Mouse (Mus musculus) CH12.LX (cell line): ENCODE data around the gene Gm10912. TPM values are rescaled to one million over a fixed set of nuclear protein-coding genes. Genes with fewer than 3 reads are reported as not detected.
A peak's percentile ranks its signal among the peaks of the same experiment; 100 is the strongest.

ENCODE experiments used
- DNase-seq: peaks from one replicate; pipeline ENCODE4 v3.0.0-alpha.2; 2013; ENCODE audit errors: extremely low read depth
- H3K27ac ChIP-seq: 2 replicates; pipeline ENCODE4 v1.5.1; 2012; ENCODE audit warnings: low read depth, mild to moderate bottlenecking, control low read depth, moderate library complexity; ENCODE audit not compliant: insufficient read depth
- H3K27me3 ChIP-seq: replicated peaks from 2 replicates; pipeline ENCODE3; 2012; ENCODE audit warnings: inconsistent platforms
- H3K36me3 ChIP-seq, 2 experiments: replicated peaks in 1 of 2; 2 replicates each; pipeline versions ENCODE3 to v1.6.1; 2012; ENCODE audit warnings: inconsistent platforms in 1 of 2, low read length in 1 of 2, mild to moderate bottlenecking in 1 of 2, mixed read lengths in 1 of 2, moderate library complexity in 1 of 2; ENCODE audit not compliant: control insufficient read depth in 1 of 2, insufficient read depth in 1 of 2
- H3K4me1 ChIP-seq, 2 experiments: 2 replicates each; pipeline ENCODE4 v1.6.1; 2012; ENCODE audit warnings: inconsistent platforms in 1 of 2, moderate library complexity in 1 of 2; ENCODE audit not compliant: insufficient read depth in 2 of 2, control insufficient read depth in 1 of 2
- H3K4me2 ChIP-seq: 2 replicates; pipeline ENCODE4 v1.6.1; 2012; ENCODE audit warnings: low read depth, mild to moderate bottlenecking, control low read depth; ENCODE audit not compliant: poor library complexity, insufficient read depth, severe bottlenecking
- H3K4me3 ChIP-seq, 3 experiments: fragments of 150-350 bp in 1 of 3; sonication (generic) in 1 of 3; replicated peaks in 1 of 3; 2 replicates each; pipeline versions ENCODE3 to v1.5.1; 2011 to 2012; ENCODE audit warnings: low read depth in 2 of 3, low read length in 2 of 3, mild to moderate bottlenecking in 2 of 3, moderate library complexity in 2 of 3, control low read depth in 1 of 3, improper control_type of control experiment in 1 of 3, inconsistent platforms in 1 of 3, mixed read lengths in 1 of 3; ENCODE audit not compliant: poor library complexity in 1 of 3
- H3K79me2 ChIP-seq: replicated peaks from 2 replicates; pipeline ENCODE4 v1.6.1; 2012; ENCODE audit warnings: mild to moderate bottlenecking, moderate library complexity; ENCODE audit not compliant: control insufficient read depth, poor library complexity, insufficient read depth, severe bottlenecking; ENCODE audit errors: extremely low read depth
- H3K9ac ChIP-seq: 2 replicates; pipeline ENCODE4 v1.6.1; 2012; ENCODE audit warnings: low read depth, mild to moderate bottlenecking, control low read depth, moderate library complexity; ENCODE audit not compliant: insufficient read depth
- H3K9me3 ChIP-seq: replicated peaks from 2 replicates; pipeline ENCODE3; 2012; ENCODE audit warnings: low read length, inconsistent platforms, mixed read lengths
- BHLHE40 ChIP-seq: IDR thresholded peaks from 2 replicates; pipeline ENCODE4 v1.6.1; 2011; ENCODE audit warnings: mild to moderate bottlenecking, low read depth, low read length, improper control_type of control experiment
- CHD1 ChIP-seq: IDR thresholded peaks from 2 replicates; pipeline ENCODE4 v1.6.1; 2012; ENCODE audit warnings: low read depth, low read length, improper control_type of control experiment, inconsistent platforms
- CTCF ChIP-seq, 2 experiments: IDR thresholded peaks in 1 of 2; conservative IDR thresholded peaks in 1 of 2; 2 replicates each; pipeline ENCODE4 v1.5.1; 2011 to 2012; ENCODE audit warnings: low read depth in 2 of 2, low read length in 2 of 2, improper control_type of control experiment in 1 of 2, inconsistent platforms in 1 of 2, mild to moderate bottlenecking in 1 of 2, moderate library complexity in 1 of 2
- E2F4 ChIP-seq: IDR thresholded peaks from 2 replicates; pipeline ENCODE4 v1.6.1; 2011; ENCODE audit warnings: low read depth, low read length, improper control_type of control experiment; ENCODE audit not compliant: insufficient replicate concordance
- ELF1 ChIP-seq: IDR thresholded peaks from 2 replicates; pipeline ENCODE4 v1.6.1; 2014; ENCODE audit warnings: low read depth, mild to moderate bottlenecking, inconsistent platforms, low read length, improper control_type of control experiment
- EP300 ChIP-seq: IDR thresholded peaks from 2 replicates; pipeline ENCODE4 v1.6.1; 2011; ENCODE audit warnings: low read length, improper control_type of control experiment
- GABPA ChIP-seq: IDR thresholded peaks from 2 replicates; pipeline ENCODE4 v1.6.1; 2012; ENCODE audit warnings: low read depth, low read length, improper control_type of control experiment, inconsistent platforms; ENCODE audit not compliant: insufficient replicate concordance
- IRF4 ChIP-seq: IDR thresholded peaks from 2 replicates; pipeline ENCODE4 v1.6.1; 2014; ENCODE audit warnings: low read depth, mild to moderate bottlenecking, inconsistent platforms, low read length, improper control_type of control experiment
- MAZ ChIP-seq: IDR thresholded peaks from 2 replicates; pipeline ENCODE4 v1.6.1; 2012; ENCODE audit warnings: low read depth, mild to moderate bottlenecking, inconsistent platforms, low read length, improper control_type of control experiment, moderate library complexity
- MXI1 ChIP-seq: IDR thresholded peaks from 2 replicates; pipeline ENCODE4 v1.6.1; 2011; ENCODE audit warnings: mild to moderate bottlenecking, low read depth, low read length, improper control_type of control experiment
- NELFE ChIP-seq: IDR thresholded peaks from 2 replicates; pipeline ENCODE4 v1.6.1; 2011; ENCODE audit warnings: low read depth, low read length, improper control_type of control experiment
- NRF1 ChIP-seq: IDR thresholded peaks from 2 replicates; pipeline ENCODE4 v1.6.1; 2014; ENCODE audit warnings: low read depth, mild to moderate bottlenecking, inconsistent platforms, low read length, improper control_type of control experiment, moderate library complexity
- POLR2A ChIP-seq: IDR thresholded peaks from 2 replicates; pipeline ENCODE4 v1.6.1; 2011; ENCODE audit warnings: low read depth, mild to moderate bottlenecking, improper control_type of control experiment, low read length
- POLR2AphosphoS2 ChIP-seq: IDR thresholded peaks from 2 replicates; pipeline ENCODE4 v1.6.1; 2011; ENCODE audit warnings: low read depth, low read length, improper control_type of control experiment
- UBTF ChIP-seq: IDR thresholded peaks from 2 replicates; pipeline ENCODE4 v1.6.1; 2012; ENCODE audit warnings: low read depth, mild to moderate bottlenecking, inconsistent platforms, low read length, improper control_type of control experiment, moderate library complexity
- dilution Hi-C: fragments of 300-500 bp; cut with MboI; formaldehyde crosslinking; loops from 2 replicates; pipeline ENCODE4 v1.14.3; 2020; ENCODE audit warnings: low sequenced_read_pairs; ENCODE audit not compliant: extremely low pct_unique_long_range_greater_than_20kb, extremely low pct_ligation_motif_present
- in situ Hi-C: fragments of 300-500 bp; cut with MboI; formaldehyde crosslinking; loops from 3 replicates; pipeline ENCODE4 v1.14.3; 2019; ENCODE audit warnings: low sequenced_read_pairs, low pct_ligation_motif_present, low pct_unique_long_range_greater_than_20kb, mixed read lengths
- polyA plus RNA-seq: library from polyadenylated mRNA; unstranded; fragments of >175 nt; gene quantifications from 2 replicates; pipeline ENCODE4 v1.2.1, GENCODE M21; 2012; ENCODE audit warnings: low read depth; ENCODE audit not compliant: insufficient read length
- total RNA-seq, 2 experiments: library from RNA; depleted of rRNA; stranded (reverse); fragments of 300-350 nt in 1 of 2; fragments of >200 nt in 1 of 2; gene quantifications; 2 replicates each; pipeline ENCODE4 v1.2.3; 2012 to 2014

Gene Gm10912
- total and polyA plus RNA-seq, 3 experiments, result not detected

GRCm38 (mm10) chr2:104027458-104028138 is 38.0 kb upstream of the Gm10912 start, which contains the start of gene Fbxo3:
Gene Fbxo3 (plus strand): TSS chr2:104027721.
- H3K79me2 ChIP-seq, result peaks cover 14% of the 10 kb centered on the region
- H3K9ac ChIP-seq, result peak within 1 kb of the TSS; percentile 82
- peak within 1 kb of the TSS; percentile 99 for H3K4me2 ChIP-seq
- peak; percentile 71 for DNase-seq
- peaks cover 3 to 33% of the 10 kb centered on the region in 2 experiments; a peak in 2 of 4 replicates for H3K4me1 ChIP-seq
- peak within 1 kb of the TSS; percentile 95 to 99 (median 99) for H3K4me3 ChIP-seq
- peak within 1 kb of the TSS; percentile 25; the same call in 1 of the 2 replicates for H3K27ac ChIP-seq
- peaks cover 3% of the 10 kb centered on the region for H3K9me3 ChIP-seq
- TF ChIP-seq ELF1 (no peak), NELFE (peak; percentile 42; the same call in 1 of the 2 replicates), POLR2A (peak; percentile 73), NRF1 (no peak), GABPA (no peak), POLR2AphosphoS2 (no peak), CTCF (conservative IDR thresholded peaks at IDR 0.05 in 1 of 2, IDR thresholded peaks at IDR 0.05 in 1 of 2; ENCODE audit: low read depth in 2 of 2, low read length in 2 of 2) (peak in 1 of 2 experiments; percentile 40; a peak in 2 of 4 replicates), MXI1 (0 out of 2 replicates have a peak, but pooled peaks have one; percentile 24), IRF4 (0 out of 2 replicates have a peak, but pooled peaks have one; percentile 15), EP300 (no peak), MAZ (peak; percentile 61; the same call in 1 of the 2 replicates), UBTF (no peak), CHD1 (no peak), BHLHE40 (0 out of 2 replicates have a peak, but pooled peaks have one; percentile 7)
- peaks cover 4 to 15% of the 10 kb centered on the region in 2 experiments for H3K36me3 ChIP-seq
- dilution Hi-C loops, result no loop called here
- in situ Hi-C loops, result loop anchor here (25.0 kb wide), 1 partner anchor 560 kb away; the partner anchor contains the start of gene Cstf3
- H3K27me3 ChIP-seq, result peaks cover 3% of the 10 kb centered on the region

GRCm38 (mm10) chr2:104028139-104028723 is 37.4 kb upstream of the Gm10912 start, which contains the start of gene 4931422A03Rik:
Gene 4931422A03Rik (minus strand): TSS chr2:104028361.
- Histone ChIP-seq H3K9ac (peak within 1 kb of the TSS; percentile 82), H3K9me3 (peaks cover 3% of the 10 kb centered on the region), H3K27ac (peak within 1 kb of the TSS; percentile 25; the same call in 1 of the 2 replicates), H3K27me3 (peaks cover 3% of the 10 kb centered on the region), H3K4me1 (peaks cover 3 to 30% of the 10 kb centered on the region in 2 experiments; a peak in 2 of 4 replicates), H3K4me3 (peak within 1 kb of the TSS; percentile 95 to 99 (median 99)), H3K36me3 (peaks cover 4 to 21% of the 10 kb centered on the region in 2 experiments), H3K79me2 (peaks cover 14% of the 10 kb centered on the region), H3K4me2 (peak within 1 kb of the TSS; percentile 99)
- in situ Hi-C loops, result loop anchor here (25.0 kb wide), 1 partner anchor 559 kb away; the partner anchor contains the start of gene Cstf3
- no peak for TF ChIP-seq E2F4
- TF ChIP-seq MXI1, result 0 out of 2 replicates have a peak, but pooled peaks have one; percentile 7
- TF ChIP-seq GABPA, result no peak
- 0 out of 2 replicates have a peak, but pooled peaks have one; percentile 15 for TF ChIP-seq BHLHE40
- dilution Hi-C loops, result no loop called here
- peak; percentile 29 for DNase-seq
